Mouse (Mus musculus) E14TG2a.4 (cell line): ENCODE results near the gene Rpl10-ps3.

ENCODE experiments used
- CTCF ChIP-seq: conservative IDR thresholded peaks from 2 replicates; pipeline ENCODE4 v1.5.1; 2014; ENCODE audit warnings: low read length
- NANOG ChIP-seq: IDR thresholded peaks from 2 replicates; pipeline ENCODE4 v1.6.1; 2014; ENCODE audit warnings: borderline replicate concordance, low read length, mixed read lengths
- POU5F1 ChIP-seq: IDR thresholded peaks from 2 replicates; pipeline ENCODE4 v1.6.1; 2014; ENCODE audit warnings: low read length, borderline replicate concordance

GRCm38 (mm10) chr9:50305046-50305445, 39.7 kb downstream of the Rpl10-ps3 start:
- TF ChIP-seq CTCF: no peak
- TF ChIP-seq NANOG: no peak
- no peak for TF ChIP-seq POU5F1
